Comparison of ENCODE assay signal across 8 mouse cellular contexts in genomic region chr11:69919053-69919452, GRCm38 (mm10). TPM values are rescaled to one million over a fixed set of nuclear protein-coding genes. Genes with fewer than 3 reads are reported as not detected.
DNase-seq lines count a peak whose midpoint lies in the region; ATAC-seq and TF ChIP-seq lines count a peak whose summit lies in the region.

No protein-coding gene starts in this region.

- ATAC-seq in lung, embryonic 16.5 days (ENCODE audit: low read depth), result no peak
- no peak for ATAC-seq in intestine, embryonic 16.5 days
- ATAC-seq in neural tube, embryonic 12.5 days (ENCODE audit: low FRiP score, low read depth), result no peak

- no peaks in the 10 kb centered on the region for H3K9me3 ChIP-seq in lung, embryonic 16.5 days (ENCODE audit: control insufficient read depth, low read length)
- no peaks in the 10 kb centered on the region for H3K9me3 ChIP-seq in intestine, embryonic 16.5 days (ENCODE audit: control insufficient read depth, low read length)
- H3K9me3 ChIP-seq in neural tube, embryonic 12.5 days, result no peaks in the 10 kb centered on the region

- TF ChIP-seq CTCF in embryonic fibroblast, embryonic 13.5 days (IDR thresholded peaks at IDR 0.05; ENCODE audit: borderline replicate concordance, insufficient read depth, low read length), result no peak

- H3K36me3 ChIP-seq in lung, embryonic 16.5 days (ENCODE audit: control insufficient read depth, insufficient read depth, low read length), result peaks cover 38% of the 10 kb centered on the region
- peaks cover 12% of the 10 kb centered on the region for H3K36me3 ChIP-seq in intestine, embryonic 16.5 days (ENCODE audit: control insufficient read depth, insufficient read depth, low read length)
- H3K36me3 ChIP-seq in neural tube, embryonic 12.5 days, result peaks cover 46% of the 10 kb centered on the region

- no peak for TF ChIP-seq POLR2A in embryonic fibroblast, embryonic 13.5 days (IDR thresholded peaks at IDR 0.05; ENCODE audit: low read depth, low read length)

- 76% methylated on average over 9 of the region's 9 CpGs for WGBS in lung, embryonic 16.5 days
- 68% methylated on average over 9 of the region's 9 CpGs for WGBS in intestine, embryonic 16.5 days
- 85% methylated on average over 9 of the region's 9 CpGs for WGBS in neural tube, embryonic 12.5 days

- peak overlapping the region; percentile 96 for H3K27ac ChIP-seq in lung, embryonic 16.5 days (ENCODE audit: low read length)
- no peak overlapping the region for H3K27ac ChIP-seq in embryonic fibroblast, embryonic 13.5 days (ENCODE audit: insufficient read depth, low read length)
- H3K27ac ChIP-seq in intestine, embryonic 16.5 days (ENCODE audit: low read length), result peak overlapping the region; percentile 95
- H3K27ac ChIP-seq in neural tube, embryonic 12.5 days, result no peak overlapping the region

- H3K4me2 ChIP-seq in lung, embryonic 16.5 days (ENCODE audit: low read depth, low read length), result peak overlapping the region; percentile 89
- H3K4me2 ChIP-seq in intestine, embryonic 16.5 days (ENCODE audit: low read depth, low read length), result peak overlapping the region; percentile 81
- peak overlapping the region; percentile 93 for H3K4me2 ChIP-seq in neural tube, embryonic 12.5 days (replicated peaks)

- no peak for DNase-seq in lung, postnatal 4 days
- DNase-seq in ovary, postnatal 10 days (ENCODE audit: low spot score), result no peak
- no peak for DNase-seq in right cerebral cortex, postnatal 4 days
- no peak for DNase-seq in thymus, postnatal 25 days

- H3K9ac ChIP-seq in lung, embryonic 16.5 days (ENCODE audit: low read length), result peak overlapping the region; percentile 99
- peak overlapping the region; percentile 98; the same call in 1 of the 2 replicates for H3K9ac ChIP-seq in intestine, embryonic 16.5 days (ENCODE audit: low read depth, low read length)
- H3K9ac ChIP-seq in neural tube, embryonic 12.5 days, result peak overlapping the region; percentile 95

- peak overlapping the region; percentile 92 for H3K4me3 ChIP-seq in lung, embryonic 16.5 days (ENCODE audit: low read length)
- peak overlapping the region; percentile 97 for H3K4me3 ChIP-seq in embryonic fibroblast, embryonic 13.5 days (ENCODE audit: insufficient read depth, low read length)
- peak overlapping the region; percentile 95 for H3K4me3 ChIP-seq in intestine, embryonic 16.5 days (ENCODE audit: low read length)
- H3K4me3 ChIP-seq in neural tube, embryonic 12.5 days, result peak overlapping the region; percentile 97

- H3K4me1 ChIP-seq in lung, embryonic 16.5 days (replicated peaks; ENCODE audit: control insufficient read depth, insufficient read depth, low read length), result peaks cover 32% of the 10 kb centered on the region
- peaks cover 19% of the 10 kb centered on the region for H3K4me1 ChIP-seq in embryonic fibroblast, embryonic 13.5 days (ENCODE audit: control insufficient read depth, insufficient read depth, low read length)
- peaks cover 31% of the 10 kb centered on the region for H3K4me1 ChIP-seq in intestine, embryonic 16.5 days (ENCODE audit: control insufficient read depth, insufficient read depth, low read length)
- peaks cover 33% of the 10 kb centered on the region for H3K4me1 ChIP-seq in neural tube, embryonic 12.5 days

- H3K27me3 ChIP-seq in lung, embryonic 16.5 days (ENCODE audit: control insufficient read depth, insufficient read depth, low read depth, low read length), result no peaks in the 10 kb centered on the region
- H3K27me3 ChIP-seq in intestine, embryonic 16.5 days (replicated peaks; ENCODE audit: control insufficient read depth, insufficient read depth, low read length), result no peaks in the 10 kb centered on the region
- no peaks in the 10 kb centered on the region for H3K27me3 ChIP-seq in neural tube, embryonic 12.5 days (replicated peaks)

RNA-seq across cellular contexts. Expression of gene Eif5a, which starts 2.7 kb away (rescaled TPM):
- polyA plus RNA-seq in lung, embryonic 16.5 days (2015; fragmentation: Nextera tagmentation; extraction: Ambion mirVana), result 1,390 and 1,410 TPM in 2 replicates
- polyA plus RNA-seq in embryonic fibroblast, embryonic 13.5 days (2011; ENCODE audit: insufficient read length, low read depth, missing spikeins), result 725 and 764 TPM in 2 replicates
- polyA plus RNA-seq in intestine, embryonic 16.5 days (2015; fragmentation: Nextera tagmentation; extraction: Ambion mirVana), result 1,478 and 1,683 TPM in 2 replicates
- 1,451 and 1,549 TPM in 2 replicates for polyA plus RNA-seq in neural tube, embryonic 12.5 days (2016; fragmentation: Nextera tagmentation; extraction: Ambion mirVana)

RNA-seq across cellular contexts. Expression of gene Gps2, which starts 5.4 kb away (rescaled TPM):
- polyA plus RNA-seq in lung, embryonic 16.5 days (2015; fragmentation: Nextera tagmentation; extraction: Ambion mirVana), result 85.1 and 87.8 TPM in 2 replicates
- 24.1 and 27.8 TPM in 2 replicates for polyA plus RNA-seq in embryonic fibroblast, embryonic 13.5 days (2011; ENCODE audit: insufficient read length, low read depth, missing spikeins)
- polyA plus RNA-seq in intestine, embryonic 16.5 days (2015; fragmentation: Nextera tagmentation; extraction: Ambion mirVana), result 60.0 and 63.8 TPM in 2 replicates
- 82.4 and 92.0 TPM in 2 replicates for polyA plus RNA-seq in neural tube, embryonic 12.5 days (2016; fragmentation: Nextera tagmentation; extraction: Ambion mirVana)

RNA-seq across cellular contexts. Expression of gene Ybx2, which starts 16.5 kb away (rescaled TPM):
- 2.7 and 4.9 TPM in 2 replicates for polyA plus RNA-seq in lung, embryonic 16.5 days (2015; fragmentation: Nextera tagmentation; extraction: Ambion mirVana)
- polyA plus RNA-seq in embryonic fibroblast, embryonic 13.5 days (2011; ENCODE audit: insufficient read length, low read depth, missing spikeins), result not detected in 2 replicates
- polyA plus RNA-seq in intestine, embryonic 16.5 days (2015; fragmentation: Nextera tagmentation; extraction: Ambion mirVana), result 1.3 and 2.1 TPM in 2 replicates
- polyA plus RNA-seq in neural tube, embryonic 12.5 days (2016; fragmentation: Nextera tagmentation; extraction: Ambion mirVana), result 5.5 and 6.0 TPM in 2 replicates

RNA-seq across cellular contexts. Expression of gene Neurl4, which starts 18.2 kb away (rescaled TPM):
- polyA plus RNA-seq in lung, embryonic 16.5 days (2015; fragmentation: Nextera tagmentation; extraction: Ambion mirVana), result 5.7 and 6.4 TPM in 2 replicates
- 30.8 and 31.8 TPM in 2 replicates for polyA plus RNA-seq in embryonic fibroblast, embryonic 13.5 days (2011; ENCODE audit: insufficient read length, low read depth, missing spikeins)
- 7.1 and 10.1 TPM in 2 replicates for polyA plus RNA-seq in intestine, embryonic 16.5 days (2015; fragmentation: Nextera tagmentation; extraction: Ambion mirVana)
- polyA plus RNA-seq in neural tube, embryonic 12.5 days (2016; fragmentation: Nextera tagmentation; extraction: Ambion mirVana), result 19.8 and 20.4 TPM in 2 replicates

RNA-seq across cellular contexts. Expression of gene 2810408A11Rik, which starts 18.3 kb away (rescaled TPM):
- polyA plus RNA-seq in lung, embryonic 16.5 days (2015; fragmentation: Nextera tagmentation; extraction: Ambion mirVana), result 7.9 and 8.6 TPM in 2 replicates
- 3.5 and 4.9 TPM in 2 replicates for polyA plus RNA-seq in embryonic fibroblast, embryonic 13.5 days (2011; ENCODE audit: insufficient read length, low read depth, missing spikeins)
- 4.7 and 5.4 TPM in 2 replicates for polyA plus RNA-seq in intestine, embryonic 16.5 days (2015; fragmentation: Nextera tagmentation; extraction: Ambion mirVana)
- 17.7 and 18.1 TPM in 2 replicates for polyA plus RNA-seq in neural tube, embryonic 12.5 days (2016; fragmentation: Nextera tagmentation; extraction: Ambion mirVana)

Comparison
In these comparisons a context has a peak if more than half of its experiments do, and no peak if none do; other contexts are left out.
1. H3K27ac ChIP-seq: peak in lung, embryonic 16.5 days (single experiment) and intestine, embryonic 16.5 days (single experiment); none in embryonic fibroblast, embryonic 13.5 days (single experiment) and neural tube, embryonic 12.5 days (single experiment).
2. Peak in every context shown above with its lines, with median percentiles within 50 percentile points of each other: H3K4me2 ChIP-seq, H3K4me3 ChIP-seq and H3K9ac ChIP-seq.